Mouse (Mus musculus) heart, adult 11 months (tissue): ENCODE data around the gene Aadacl3.

Source experiments
- DNase-seq: peaks from one replicate; pipeline ENCODE4 v3.0.0; 2022

The Aadacl3 gene

GRCm38 (mm10) chr4:144463656-144464055 is at the start of gene Aadacl3:
TSS of gene Aadacl3 (minus strand) at chr4:144463756.
- DNase-seq = peak; percentile 61

- no peak for DNase-seq
These were observed 43.0 kb upstream of the Aadacl3 start for GRCm38 (mm10) chr4:144506518-144506917.

- no peak for DNase-seq
These were observed 29.8 kb upstream of the Aadacl3 start for GRCm38 (mm10) chr4:144493331-144493730.

- no peak for DNase-seq
These were observed 4.5 kb upstream of the Aadacl3 start for GRCm38 (mm10) chr4:144468091-144468490.

GRCm38 (mm10) chr4:144465206-144465605 is 1.6 kb upstream of the Aadacl3 start:
- no peak for DNase-seq

GRCm38 (mm10) chr4:144453217-144453616 is 10.3 kb downstream of the Aadacl3 start, which contains the start of gene Gm9944:
TSS of gene Gm9944 (minus strand) at chr4:144453317.
- peak; percentile 21 for DNase-seq

GRCm38 (mm10) chr4:144448546-144448945 is 15.0 kb downstream of the Aadacl3 start:
- DNase-seq = peak; percentile 0

GRCm38 (mm10) chr4:144441582-144441981 is 22.0 kb downstream of the Aadacl3 start:
- no peak for DNase-seq

GRCm38 (mm10) chr4:144441095-144441494 is 22.5 kb downstream of the Aadacl3 start:
- no peak for DNase-seq

- no peak for DNase-seq
These were observed 24.9 kb downstream of the Aadacl3 start, which contains the start of gene 1700012P22Rik for GRCm38 (mm10) chr4:144438672-144439071. TSS of gene 1700012P22Rik (minus strand) at chr4:144438772.

- no peak for DNase-seq
These were observed 30.3 kb downstream of the Aadacl3 start for GRCm38 (mm10) chr4:144433216-144433615.

- no peak for DNase-seq
These were observed 32.8 kb downstream of the Aadacl3 start for GRCm38 (mm10) chr4:144430723-144431122.

- peak; percentile 4 for DNase-seq
These were observed 34.7 kb downstream of the Aadacl3 start for GRCm38 (mm10) chr4:144428868-144429267.

- no peak for DNase-seq
These were observed 39.0 kb downstream of the Aadacl3 start for GRCm38 (mm10) chr4:144424590-144424989.

GRCm38 (mm10) chr4:144420644-144421043 is 42.9 kb downstream of the Aadacl3 start:
- DNase-seq = no peak

GRCm38 (mm10) chr4:144408290-144408689 is 55.3 kb downstream of the Aadacl3 start, which contains the start of gene Pramef12:
TSS of gene Pramef12 (minus strand) at chr4:144408464.
- no peak for DNase-seq

- DNase-seq = peak; percentile 63
These were observed 57.3 kb downstream of the Aadacl3 start for GRCm38 (mm10) chr4:144406261-144406660.

- DNase-seq = peak; percentile 73
These were observed 59.0 kb downstream of the Aadacl3 start for GRCm38 (mm10) chr4:144404456-144405086.
